Mouse (Mus musculus) erythroblast, embryonic 14.5 days (primary cell): Measurements from ENCODE around the gene Zranb2.

Source experiments
- GATA1 ChIP-seq: IDR thresholded peaks from 2 replicates; pipeline ENCODE4 v1.6.1; 2012; ENCODE audit warnings: low read length, inconsistent platforms, mixed read lengths
- TAL1 ChIP-seq: IDR thresholded peaks from 3 replicates; pipeline ENCODE4 v1.6.1; 2012; ENCODE audit warnings: low read length, inconsistent platforms, mixed read lengths

GRCm38 (mm10) chr3:157576862-157577261, 42.9 kb downstream of the Zranb2 start:
- TF ChIP-seq GATA1 (no peak), TAL1 (no peak)
